ENCODE assay signal across 39 mouse cellular contexts in the genomic region with DNA sequence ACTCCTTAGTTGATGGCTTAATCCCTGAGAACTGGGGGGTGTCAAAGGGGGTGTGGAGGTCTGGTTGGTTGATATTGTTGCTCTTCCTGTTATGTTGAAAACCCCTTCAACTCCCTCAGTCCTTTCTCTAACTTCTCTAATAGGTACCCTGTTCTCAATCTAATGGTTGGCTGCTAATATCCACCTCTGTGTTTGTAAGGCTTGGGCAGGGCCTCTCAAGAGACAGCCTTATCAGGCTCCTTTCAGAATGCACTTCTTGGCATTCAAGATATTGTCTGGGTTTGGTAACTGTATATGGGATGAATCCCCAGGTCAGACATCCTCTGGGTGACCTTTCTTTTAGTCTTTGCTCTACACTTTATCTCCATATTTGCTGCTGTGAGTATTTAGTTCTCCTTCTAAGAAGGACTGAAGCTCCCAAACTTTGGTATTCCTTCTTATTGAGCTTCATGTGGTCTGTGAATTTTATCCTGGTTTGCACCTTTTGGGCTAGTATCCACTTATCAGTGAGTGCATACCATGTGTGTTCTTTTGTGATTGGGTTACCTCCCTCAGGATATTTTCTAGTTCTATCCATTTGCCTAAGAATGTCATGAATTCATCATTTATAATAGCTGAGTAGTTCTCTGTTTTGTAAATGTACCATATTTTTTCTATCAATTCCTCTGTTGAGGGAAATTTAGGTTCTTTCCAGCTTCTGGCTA. TPM values are rescaled to one million over a fixed set of nuclear protein-coding genes. Genes with fewer than 3 reads are reported as not detected.
"Had no signal": no experiment of that assay in that cellular context is flagged by ENCODE, and none has a peak within 500 bp of the region (broad histone marks: within the 10 kb centered on the region; RNA-seq: fewer than 3 reads in every experiment).

No protein-coding gene starts in this region.

RNA-seq across cellular contexts. Expression of gene Mrgpra2a, which starts 13.5 kb away (rescaled TPM):
- total RNA-seq: heart, postnatal 10 days; heart, postnatal 14 days; heart, postnatal 25 days; heart, postnatal 36 days; heart, postnatal 4 days; hindbrain, postnatal 0 days; layer of hippocampus, adult 18-20 months; layer of hippocampus, adult 2 months; layer of hippocampus, adult 8-10 months; layer of hippocampus, postnatal 10 days; layer of hippocampus, postnatal 14 days; layer of hippocampus, postnatal 25 days; layer of hippocampus, postnatal 36 days had no signal
- polyA plus RNA-seq: heart, embryonic 10.5 days; heart, embryonic 11.5 days; heart, embryonic 12.5 days; heart, embryonic 13.5 days; heart, embryonic 14.5 days; heart, embryonic 15.5 days; heart, embryonic 16.5 days; heart, postnatal 0 days; hindbrain, embryonic 10.5 days; hindbrain, embryonic 11.5 days; hindbrain, embryonic 12.5 days; hindbrain, embryonic 13.5 days; hindbrain, embryonic 14.5 days; hindbrain, embryonic 15.5 days; hindbrain, embryonic 16.5 days; hindbrain, postnatal 0 days; inflammation-experienced regulatory T-cells, adult 6 months; intestine, embryonic 14.5 days; intestine, embryonic 15.5 days; intestine, embryonic 16.5 days; intestine, postnatal 0 days; kidney, adult 2 months; kidney, embryonic 14.5 days; kidney, embryonic 15.5 days; kidney, embryonic 16.5 days; kidney, postnatal 0 days; large intestine, adult 2 months had no signal
